Mouse (Mus musculus): ENCODE measurements at regions not wholly inside any gene's neighbourhood (a gene's known extent, or its start where the extent isn't known, plus 50 kb on each side); places are given as distances from the start of the nearest gene placed in this dataset.

- TF ChIP-seq CTCF (IDR thresholded peaks at IDR 0.05; ENCODE audit: low read depth) (no peak), EP300 (IDR thresholded peaks at IDR 0.05; ENCODE audit: low read depth) (no peak)
These were observed 370.0 kb downstream of the Fgf10 start for GRCm38 (mm10) chr13:119039616-119040015.
